Mouse (Mus musculus): ENCODE data around the gene Ccdc114.

Ccdc114 gene

GRCm38 (mm10) chr7:45986893-45987292, 63.0 kb downstream of the Ccdc114 start:
- DNase-seq (ENCODE audit: low read depth, low spot score): no peak

GRCm38 (mm10) chr7:45988344-45988743, 64.5 kb downstream of the Ccdc114 start:
- DNase-seq (ENCODE audit: low read depth, low spot score): no peak

DNA sequence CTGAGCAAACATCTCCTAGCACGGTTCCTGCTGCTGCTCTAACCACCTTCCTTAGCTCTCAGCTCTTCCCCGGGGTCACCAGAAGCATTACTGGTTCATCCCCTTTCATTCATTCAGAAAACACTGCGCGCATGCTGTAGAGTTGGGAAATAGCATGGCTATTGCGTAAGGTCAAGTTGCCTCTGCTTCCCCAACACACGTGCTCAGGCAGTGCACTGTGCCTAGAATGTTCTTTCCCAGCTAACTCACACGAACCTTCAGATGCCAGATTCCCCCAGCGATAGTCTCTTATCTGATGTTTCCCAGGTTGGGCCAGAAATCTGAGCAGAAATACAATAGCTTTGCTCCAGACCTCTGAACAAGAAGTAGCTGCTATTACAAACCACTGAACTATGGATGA, 68.6 kb downstream of the Ccdc114 start:
- no peak for DNase-seq (ENCODE audit: low read depth, low spot score)

Data from brain, embryonic 18.5 days (tissue).